Mouse (Mus musculus): ENCODE measurements around the gene 1810024B03Rik.

- TF ChIP-seq CTCF (conservative IDR thresholded peaks at IDR 0.05; ENCODE audit: insufficient read depth, insufficient read length, low read depth, low read length), result no peak
- TF ChIP-seq POLR2A (IDR thresholded peaks at IDR 0.05; ENCODE audit: low read depth, low read length), result no peak
Observed at GRCm38 (mm10) chr2:127208452-127208769, 331 bp upstream of the 1810024B03Rik start.

Data from kidney, adult 2 months (tissue).